9 mouse cellular contexts compared by ENCODE assay signal in genomic region chr9:58487851-58488801, GRCm38 (mm10). TPM values are rescaled to one million over a fixed set of nuclear protein-coding genes. Genes with fewer than 3 reads are reported as not detected.
DNase-seq lines count a peak whose midpoint lies in the region; ATAC-seq lines count a peak whose summit lies in the region.
"Had no signal": no experiment of that assay in that cellular context is flagged by ENCODE, and none has a peak within 500 bp of the region (broad histone marks: within the 10 kb centered on the region; RNA-seq: fewer than 3 reads in every experiment).

Gene Insyn1 (plus strand): TSS chr9:58488603.

- H3K9ac ChIP-seq in intestine, embryonic 16.5 days (ENCODE audit: low read depth, low read length), result peak within 1 kb of the TSS; percentile 59
- H3K9ac ChIP-seq in limb, embryonic 13.5 days, result peak within 1 kb of the TSS; percentile 88
- peak within 1 kb of the TSS; percentile 94 for H3K9ac ChIP-seq in midbrain, embryonic 16.5 days (ENCODE audit: low read depth, low read length)

- peak within 1 kb of the TSS; percentile 94 for H3K4me2 ChIP-seq in intestine, embryonic 16.5 days (ENCODE audit: low read depth, low read length)
- H3K4me2 ChIP-seq in limb, embryonic 13.5 days (replicated peaks), result peak within 1 kb of the TSS; percentile 97
- H3K4me2 ChIP-seq in midbrain, embryonic 16.5 days (ENCODE audit: low read length), result peak within 1 kb of the TSS; percentile 97

- H3K9me3 ChIP-seq in intestine, embryonic 16.5 days (ENCODE audit: control insufficient read depth, low read length), result no peaks in the 10 kb centered on the region
- H3K9me3 ChIP-seq in limb, embryonic 13.5 days, result no peaks in the 10 kb centered on the region
- H3K9me3 ChIP-seq in midbrain, embryonic 16.5 days (replicated peaks; ENCODE audit: control insufficient read depth, low read length, poor library complexity, severe bottlenecking), result no peaks in the 10 kb centered on the region
- H3K9me3 ChIP-seq: G1E had no signal

- peak; percentile 65 for DNase-seq in right cerebral cortex, adult 18-20 months
- DNase-seq in right cerebral cortex, postnatal 36 days (ENCODE audit: low spot score in 2 of 2), result no peak
- DNase-seq in embryo, embryonic 10.5 days (ENCODE audit: low spot score), result peak; percentile 74
- DNase-seq in gastrocnemius, postnatal 4 days (ENCODE audit: low spot score in 2 of 2), result peak; percentile 55 to 68
- peak; percentile 39 for DNase-seq in testis, postnatal 14 days (ENCODE audit: low spot score)

- H3K36me3 ChIP-seq in intestine, embryonic 16.5 days (ENCODE audit: control insufficient read depth, insufficient read depth, low read length), result no peaks in the 10 kb centered on the region
- H3K36me3 ChIP-seq in limb, embryonic 13.5 days, result peaks cover 5% of the 10 kb centered on the region; the same call in 1 of the 2 replicates
- H3K36me3 ChIP-seq in midbrain, embryonic 16.5 days (ENCODE audit: control insufficient read depth, insufficient read depth, low read length), result no peaks in the 10 kb centered on the region
- H3K36me3 ChIP-seq: G1E had no signal

- 0 out of 2 replicates have a peak within 1 kb of the TSS, but pooled peaks have one; percentile 38 for H3K27ac ChIP-seq in intestine, embryonic 16.5 days (ENCODE audit: low read length)
- peak within 1 kb of the TSS; percentile 92 for H3K27ac ChIP-seq in limb, embryonic 13.5 days
- peak within 1 kb of the TSS; percentile 93 for H3K27ac ChIP-seq in midbrain, embryonic 16.5 days (ENCODE audit: low read length)

- H3K4me3 ChIP-seq in intestine, embryonic 16.5 days (ENCODE audit: low read length), result peak within 1 kb of the TSS; percentile 55
- H3K4me3 ChIP-seq in limb, embryonic 13.5 days, result peak within 1 kb of the TSS; percentile 77
- H3K4me3 ChIP-seq in midbrain, embryonic 16.5 days (ENCODE audit: low read depth, low read length), result peak within 1 kb of the TSS; percentile 57

- peaks cover 6% of the 10 kb centered on the region; the same call in 1 of the 2 replicates for H3K4me1 ChIP-seq in intestine, embryonic 16.5 days (ENCODE audit: control insufficient read depth, insufficient read depth, low read length)
- peaks cover 34% of the 10 kb centered on the region for H3K4me1 ChIP-seq in limb, embryonic 13.5 days
- H3K4me1 ChIP-seq in midbrain, embryonic 16.5 days (ENCODE audit: control insufficient read depth, insufficient read depth, low read length), result peaks cover 26% of the 10 kb centered on the region

- peak; percentile 85 for ATAC-seq in intestine, embryonic 16.5 days
- ATAC-seq in limb, embryonic 13.5 days (ENCODE audit: low FRiP score, low read depth), result peak; percentile 72
- peak; percentile 67 for ATAC-seq in midbrain, embryonic 16.5 days

- peaks cover 27% of the 10 kb centered on the region for H3K27me3 ChIP-seq in intestine, embryonic 16.5 days (replicated peaks; ENCODE audit: control insufficient read depth, insufficient read depth, low read length)
- peaks cover 28% of the 10 kb centered on the region for H3K27me3 ChIP-seq in limb, embryonic 13.5 days
- H3K27me3 ChIP-seq in midbrain, embryonic 16.5 days (ENCODE audit: control insufficient read depth, insufficient read depth, low read depth, low read length), result no peaks in the 10 kb centered on the region

- under 1% methylated on average over 96 of the region's 104 CpGs for WGBS in intestine, embryonic 16.5 days
- WGBS in limb, embryonic 13.5 days, result under 1% methylated on average over 73 of the region's 104 CpGs
- WGBS in midbrain, embryonic 16.5 days, result under 1% methylated on average over 69 of the region's 104 CpGs

RNA-seq across cellular contexts. Expression of gene Insyn1, which starts in this region (rescaled TPM):
- 10 to 100 TPM; 12.0 to 12.7 TPM for total RNA-seq in gastrocnemius, postnatal 4 days (2021)
- 0.35 and 0.62 TPM in 2 replicates for polyA plus RNA-seq in intestine, embryonic 16.5 days (2015; fragmentation: Nextera tagmentation; extraction: Ambion mirVana)
- polyA plus RNA-seq in limb, embryonic 13.5 days (2015; fragmentation: Nextera tagmentation; extraction: Ambion mirVana), result 2.1 and 3.6 TPM in 2 replicates
- polyA plus RNA-seq in midbrain, embryonic 16.5 days (2015; fragmentation: Nextera tagmentation; extraction: Ambion mirVana), result 6.7 and 7.2 TPM in 2 replicates
- polyA plus RNA-seq: G1E had no signal

Comparison
In these comparisons a context has a peak if more than half of its experiments do, and no peak if none do; other contexts are left out.
1. DNase-seq: peak in right cerebral cortex, adult 18-20 months (single experiment), embryo, embryonic 10.5 days (single experiment), gastrocnemius, postnatal 4 days (2 of 2) and testis, postnatal 14 days (single experiment); none in right cerebral cortex, postnatal 36 days (0 of 2).
2. Peak in ATAC-seq, H3K4me3 ChIP-seq, H3K27ac ChIP-seq, H3K9ac ChIP-seq and H3K4me2 ChIP-seq in intestine, embryonic 16.5 days; RNA of the gene not detected or under 1 TPM.
3. H3K27ac ChIP-seq: peak in every context shown above with its lines; median percentile 93 in midbrain, embryonic 16.5 days; 92 in limb, embryonic 13.5 days; 38 in intestine, embryonic 16.5 days.
4. Peak in every context shown above with its lines, with median percentiles within 50 percentile points of each other: ATAC-seq, H3K4me2 ChIP-seq, H3K4me3 ChIP-seq and H3K9ac ChIP-seq.